Mouse (Mus musculus): Measurements from ENCODE around the gene Lrch1. TPM values are rescaled to one million over a fixed set of nuclear protein-coding genes. Genes with fewer than 3 reads are reported as not detected.

Gene Lrch1
- total RNA-seq, 2 experiments from 2014 or later = 14.2 to 15.8 TPM

- DNase-seq (ENCODE audit: low spot score in 2 of 2) = peak; percentile 74 to 77
These were observed 957 bp upstream of the Lrch1 start for GRCm38 (mm10) chr14:74948426-74949240.

GRCm38 (mm10) chr14:74948014-74948396, 329 bp upstream of the Lrch1 start:
- intact Hi-C loops (cut with DNase I) = loop anchor here (1.0 to 5.0 kb wide), 2 partner anchors 81 to 184 kb away; no protein-coding TSS in a partner anchor
- DNase-seq (ENCODE audit: low spot score in 2 of 2) = peak in 1 of 2 experiments; percentile 23

More at GRCm38 (mm10) chr14:74948426-74949240, 957 bp upstream of the Lrch1 start:
- intact Hi-C loops (cut with DNase I) = loop anchor here (1.0 to 5.0 kb wide), 2 partner anchors 81 to 184 kb away; no protein-coding TSS in a partner anchor

- intact Hi-C loops (cut with DNase I) = loop anchor here (2.0 to 5.0 kb wide), 4 partner anchors 36 to 94 kb away; no protein-coding TSS in a partner anchor
- DNase-seq (ENCODE audit: low spot score in 2 of 2) = peak; percentile 83 to 87
These were observed 813 bp downstream of the Lrch1 start for GRCm38 (mm10) chr14:74946751-74947375.

GRCm38 (mm10) chr14:74946321-74946750, 1.3 kb downstream of the Lrch1 start:
- intact Hi-C loops (cut with DNase I) = loop anchor here (2.0 to 5.0 kb wide), 4 partner anchors 36 to 94 kb away; no protein-coding TSS in a partner anchor
- no peak for DNase-seq (ENCODE audit: low spot score in 2 of 2)

GRCm38 (mm10) chr14:74945266-74946215, 2.1 kb downstream of the Lrch1 start:
- intact Hi-C loops (cut with DNase I) = loop anchor here (2.0 to 5.0 kb wide), 4 partner anchors 35 to 93 kb away; no protein-coding TSS in a partner anchor
- peak in 1 of 2 experiments; percentile 35 for DNase-seq (ENCODE audit: low spot score in 2 of 2)

GRCm38 (mm10) chr14:74944128-74944755, 3.4 kb downstream of the Lrch1 start:
- intact Hi-C loops (cut with DNase I) = no loop called here
- no peak for DNase-seq (ENCODE audit: low spot score in 2 of 2)

GRCm38 (mm10) chr14:74943581-74944117, 4.0 kb downstream of the Lrch1 start:
- no peak for DNase-seq (ENCODE audit: low spot score in 2 of 2)
- intact Hi-C loops (cut with DNase I) = no loop called here

GRCm38 (mm10) chr14:74943024-74943423, 4.7 kb downstream of the Lrch1 start:
- intact Hi-C loops (cut with DNase I) = no loop called here
- no peak for DNase-seq (ENCODE audit: low spot score in 2 of 2)

- DNase-seq (ENCODE audit: low spot score in 2 of 2) = no peak
- intact Hi-C loops (cut with DNase I) = no loop called here
These were observed 6.1 kb downstream of the Lrch1 start for GRCm38 (mm10) chr14:74941591-74941990.

- intact Hi-C loops (cut with DNase I) = no loop called here
- DNase-seq (ENCODE audit: low spot score in 2 of 2) = no peak
These were observed 6.9 kb downstream of the Lrch1 start for GRCm38 (mm10) chr14:74940741-74941140.

GRCm38 (mm10) chr14:74939355-74939754, 8.3 kb downstream of the Lrch1 start:
- no peak for DNase-seq (ENCODE audit: low spot score in 2 of 2)
- intact Hi-C loops (cut with DNase I) = no loop called here

- DNase-seq (ENCODE audit: low spot score in 2 of 2) = no peak
- intact Hi-C loops (cut with DNase I) = no loop called here
These were observed 8.8 kb downstream of the Lrch1 start for GRCm38 (mm10) chr14:74938896-74939295.

- DNase-seq (ENCODE audit: low spot score in 2 of 2) = no peak
- intact Hi-C loops (cut with DNase I) = no loop called here
These were observed 11.0 kb downstream of the Lrch1 start for GRCm38 (mm10) chr14:74936557-74937261.

GRCm38 (mm10) chr14:74935111-74935510, 12.6 kb downstream of the Lrch1 start:
- intact Hi-C loops (cut with DNase I) = no loop called here
- DNase-seq (ENCODE audit: low spot score in 2 of 2) = no peak

- intact Hi-C loops (cut with DNase I) = no loop called here
- DNase-seq (ENCODE audit: low spot score in 2 of 2) = no peak
These were observed 13.5 kb downstream of the Lrch1 start for GRCm38 (mm10) chr14:74933960-74934710.

GRCm38 (mm10) chr14:74929739-74930138, 17.9 kb downstream of the Lrch1 start:
- intact Hi-C loops (cut with DNase I) = no loop called here
- DNase-seq (ENCODE audit: low spot score in 2 of 2) = no peak

GRCm38 (mm10) chr14:74928809-74929432, 18.8 kb downstream of the Lrch1 start:
- no peak for DNase-seq (ENCODE audit: low spot score in 2 of 2)
- intact Hi-C loops (cut with DNase I) = no loop called here

Data from left cerebral cortex, postnatal 25 days (tissue).